Mouse (Mus musculus) hindbrain, embryonic 12.5 days (tissue): Measurements from ENCODE around the gene Dusp7. TPM values are rescaled to one million over a fixed set of nuclear protein-coding genes. Genes with fewer than 3 reads are reported as not detected.

Source experiments
- ATAC-seq: fragments of 200-750 bp; cut with Nextera tagmentation; 2 replicates; pipeline ENCODE4 v1.8.0; 2017; ENCODE audit warnings: moderate TSS enrichment; ENCODE audit not compliant: low FRiP score
- H3K27ac ChIP-seq: fragments of 300-500 bp; sonication (generic); 2 replicates; pipeline ENCODE4 v1.5.1; 2016; ENCODE audit warnings: mild to moderate bottlenecking
- H3K27me3 ChIP-seq: fragments of 300-500 bp; sonication (generic); 2 replicates; pipeline ENCODE4 v1.6.1; 2016; ENCODE audit warnings: mild to moderate bottlenecking
- H3K36me3 ChIP-seq: fragments of 300-500 bp; sonication (generic); 2 replicates; pipeline ENCODE4 v1.6.1; 2016; ENCODE audit warnings: mild to moderate bottlenecking
- H3K4me1 ChIP-seq: fragments of 300-500 bp; sonication (generic); 2 replicates; pipeline ENCODE4 v1.6.1; 2016
- H3K4me2 ChIP-seq: fragments of 300-500 bp; sonication (generic); replicated peaks from 2 replicates; pipeline ENCODE4 v1.6.1; 2016; ENCODE audit warnings: mild to moderate bottlenecking
- H3K4me3 ChIP-seq: fragments of 300-500 bp; sonication (generic); 2 replicates; pipeline ENCODE4 v1.5.1; 2016; ENCODE audit warnings: mild to moderate bottlenecking
- H3K9ac ChIP-seq: fragments of 300-500 bp; sonication (generic); 2 replicates; pipeline ENCODE4 v1.6.1; 2016; ENCODE audit warnings: mild to moderate bottlenecking, moderate library complexity
- H3K9me3 ChIP-seq: fragments of 300-500 bp; sonication (generic); replicated peaks from 2 replicates; pipeline ENCODE4 v1.6.1; 2016; ENCODE audit warnings: mild to moderate bottlenecking
- WGBS: fragments of 180-500 bp; shearing (Covaris S2); methylation state at CpG from one replicate; pipeline ENCODE4 v1.1.7; 2016; 5-methylcytosine and 5-hydroxymethylcytosine counted together
- polyA plus RNA-seq: library from polyadenylated mRNA; unstranded; fragments of >200 nt; fragmentation: Nextera tagmentation; extraction: Ambion mirVana; gene quantifications from 2 replicates; pipeline ENCODE4 v1.2.1, GENCODE M21; 2016

Gene Dusp7
- polyA plus RNA-seq, 1 experiment from 2014 or later: 26.9 TPM

DNA sequence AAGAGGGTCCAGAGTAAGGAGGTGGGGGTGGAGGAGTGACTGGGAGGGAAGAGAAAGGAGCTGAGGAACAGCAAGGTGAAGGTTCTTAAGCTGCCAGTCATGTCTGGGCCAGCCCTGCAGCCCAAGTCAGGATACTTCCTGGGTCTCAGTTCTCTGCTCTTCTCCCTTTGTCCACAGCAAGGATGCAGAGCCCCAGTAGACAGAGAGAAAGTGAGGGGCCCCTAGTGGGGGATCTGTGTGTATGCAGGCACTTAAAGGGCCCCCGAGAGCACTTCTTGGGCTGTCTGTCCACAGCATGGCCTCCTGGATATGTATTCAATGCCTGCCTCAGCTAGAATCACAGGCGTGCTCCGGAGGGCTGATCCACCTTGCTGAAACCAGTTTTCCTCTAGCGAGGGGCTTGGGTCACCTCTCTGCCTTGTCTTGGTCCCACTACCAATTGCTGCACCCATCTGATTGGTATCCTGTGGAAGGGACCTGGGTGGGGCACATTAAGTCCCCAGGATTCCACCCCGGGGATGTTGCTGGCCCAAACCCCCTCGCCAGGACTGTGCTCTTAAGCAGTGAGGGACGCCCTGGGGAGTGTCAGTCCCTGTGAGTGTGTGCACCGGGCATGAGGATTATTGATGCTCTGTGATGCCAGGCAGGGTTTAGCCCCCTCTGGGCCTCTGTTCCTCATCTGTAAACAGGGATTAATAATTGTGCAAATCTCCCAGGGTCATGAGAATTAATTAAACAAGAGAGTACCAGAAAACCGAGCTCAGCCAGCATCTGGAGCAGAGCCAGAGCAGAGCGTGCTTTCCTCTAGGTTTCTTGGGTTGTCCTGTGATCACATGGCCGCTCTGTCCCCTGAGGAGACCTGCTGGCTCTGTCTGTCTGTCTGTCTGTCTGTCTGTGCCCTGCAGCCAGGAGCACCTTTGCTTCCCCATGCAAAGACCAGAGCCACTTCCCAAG is 26.5 kb downstream of the Dusp7 start:
- H3K9ac ChIP-seq: peak overlapping the region; percentile 4; the same call in 1 of the 2 replicates
- H3K27ac ChIP-seq: 0 out of 2 replicates have a peak overlapping the region, but pooled peaks have one; percentile 31
- peaks cover 16% of the 10 kb centered on the region for H3K4me1 ChIP-seq
- WGBS: 50% methylated on average over 11 of the region's 11 CpGs
- no peak; the same call in 1 of the 2 replicates for ATAC-seq
- H3K27me3 ChIP-seq: no peaks in the 10 kb centered on the region
- no peaks in the 10 kb centered on the region for H3K36me3 ChIP-seq
- no peak overlapping the region for H3K4me3 ChIP-seq
- H3K9me3 ChIP-seq: no peaks in the 10 kb centered on the region
- H3K4me2 ChIP-seq: no peak overlapping the region

DNA sequence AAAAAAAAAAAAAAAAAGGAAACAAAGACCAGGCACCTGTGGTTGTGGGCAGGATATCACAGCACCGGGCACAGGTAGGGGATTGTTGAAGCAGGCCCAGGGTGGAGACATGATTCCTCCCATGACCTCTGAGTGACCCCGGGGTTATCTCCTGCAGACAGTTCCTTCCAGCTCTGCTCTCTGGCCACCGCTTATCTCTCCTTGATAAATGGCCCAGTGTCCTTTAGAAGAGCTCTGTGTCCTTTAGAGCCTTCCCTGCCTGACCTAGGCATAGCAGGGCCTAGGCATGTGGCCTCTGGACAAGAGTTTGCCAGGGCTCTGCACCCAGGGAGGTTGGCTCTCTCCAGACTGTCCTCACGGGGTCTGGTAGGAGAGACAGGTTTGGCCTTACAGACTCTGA is 29.3 kb downstream of the Dusp7 start:
- no peak overlapping the region for H3K4me2 ChIP-seq
- H3K9me3 ChIP-seq: no peaks in the 10 kb centered on the region
- ATAC-seq: no peak
- H3K36me3 ChIP-seq: no peaks in the 10 kb centered on the region
- H3K9ac ChIP-seq: no peak overlapping the region
- peaks cover 14% of the 10 kb centered on the region for H3K4me1 ChIP-seq
- 82% methylated on average over 4 of the region's 4 CpGs for whole genome bisulfite sequencing
- H3K4me3 ChIP-seq: no peak overlapping the region
- no peaks in the 10 kb centered on the region for H3K27me3 ChIP-seq
- no peak overlapping the region for H3K27ac ChIP-seq

DNA sequence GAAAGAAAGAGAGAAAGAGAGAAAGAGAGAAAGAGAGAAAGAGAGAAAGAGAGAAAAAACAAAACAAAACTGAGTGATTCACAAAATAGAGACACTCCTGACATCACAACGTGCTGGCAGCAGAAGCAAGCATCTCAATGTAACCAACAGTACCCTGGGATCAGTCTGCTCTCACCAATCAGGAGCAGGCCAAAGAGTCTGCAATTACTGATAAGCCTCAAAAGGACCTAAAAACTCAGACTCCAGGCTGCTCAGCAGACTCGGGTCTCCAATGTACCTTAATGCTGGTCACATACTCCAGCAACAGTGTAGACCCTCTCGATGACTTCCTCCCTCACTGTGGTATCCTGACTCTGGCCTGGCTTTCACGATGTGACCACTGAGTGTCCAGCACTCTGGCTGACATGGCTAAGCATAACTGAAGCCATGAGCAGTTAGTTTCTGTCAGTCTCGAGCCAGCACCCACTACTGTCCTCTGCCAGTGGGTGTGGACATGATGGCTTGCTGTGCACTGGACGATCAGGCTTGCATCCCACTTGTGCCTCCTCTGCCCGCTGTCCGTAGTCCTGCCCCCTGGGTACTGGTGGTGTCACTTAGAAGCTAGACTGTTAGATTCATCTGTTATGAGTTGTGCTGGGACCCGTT is 30.4 kb downstream of the Dusp7 start:
- 81% methylated on average over 9 of the region's 9 CpGs for WGBS
- Histone ChIP-seq H3K27ac (no peak overlapping the region), H3K4me3 (no peak overlapping the region), H3K36me3 (no peaks in the 10 kb centered on the region), H3K9ac (no peak overlapping the region), H3K27me3 (no peaks in the 10 kb centered on the region), H3K9me3 (no peaks in the 10 kb centered on the region), H3K4me1 (peaks cover 14% of the 10 kb centered on the region), H3K4me2 (no peak overlapping the region)
- no peak for ATAC-seq

DNA sequence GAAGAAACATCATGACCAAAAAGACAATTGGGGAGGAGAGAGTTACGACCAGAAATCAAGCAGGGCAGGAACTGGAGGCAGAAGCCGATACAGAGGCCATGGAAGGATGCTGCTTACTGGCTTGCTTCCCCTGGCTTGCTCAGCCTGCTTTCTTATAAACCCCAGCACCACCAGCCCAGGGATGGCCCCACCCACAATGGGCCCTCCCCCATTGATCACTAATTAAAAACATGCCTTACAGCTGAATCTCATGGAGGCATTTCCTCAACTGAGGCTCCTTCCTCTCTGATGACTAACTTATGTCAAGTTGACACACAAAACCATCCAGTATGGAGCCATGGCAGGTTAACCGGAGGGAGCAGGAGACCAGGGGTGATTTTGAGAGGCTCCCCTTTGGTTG is 31.4 kb downstream of the Dusp7 start:
- WGBS: 78% methylated on average over 3 of the region's 3 CpGs
- no peak overlapping the region for H3K4me2 ChIP-seq
- no peak for ATAC-seq

DNA sequence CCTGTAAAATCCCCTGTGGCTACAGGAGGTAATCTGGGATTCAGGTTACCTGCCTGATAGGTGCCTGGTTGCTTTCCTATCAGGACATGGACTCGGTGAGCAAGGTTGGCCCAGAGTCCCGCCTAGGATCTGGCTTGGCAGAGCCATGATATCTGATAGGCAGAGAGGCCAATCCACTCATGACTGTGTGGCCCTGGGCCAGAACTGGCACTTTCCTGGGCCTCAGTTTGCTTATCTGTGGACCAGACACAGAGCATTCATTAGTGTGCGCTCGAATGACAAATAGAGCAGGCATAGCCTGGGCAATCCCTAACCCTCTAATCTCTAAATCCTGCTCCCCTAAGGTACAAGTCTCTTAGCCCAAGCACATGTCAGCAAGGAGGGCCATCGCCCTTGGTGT is 33.7 kb downstream of the Dusp7 start:
- Histone ChIP-seq H3K4me2 (no peak overlapping the region), H3K4me3 (no peak overlapping the region), H3K4me1 (peaks cover 5% of the 10 kb centered on the region; the same call in 1 of the 2 replicates), H3K27me3 (no peaks in the 10 kb centered on the region), H3K27ac (no peak overlapping the region), H3K9me3 (no peaks in the 10 kb centered on the region), H3K36me3 (no peaks in the 10 kb centered on the region), H3K9ac (no peak overlapping the region)
- no peak for ATAC-seq
- 83% methylated on average over 5 of the region's 5 CpGs for WGBS

More for the DNA sequence above, 31.4 kb downstream of the Dusp7 start:
- H3K27me3 ChIP-seq: no peaks in the 10 kb centered on the region
- no peak overlapping the region for H3K9ac ChIP-seq
- no peak overlapping the region for H3K27ac ChIP-seq
- H3K9me3 ChIP-seq: no peaks in the 10 kb centered on the region
- peaks cover 8% of the 10 kb centered on the region for H3K4me1 ChIP-seq
- H3K36me3 ChIP-seq: no peaks in the 10 kb centered on the region
- no peak overlapping the region for H3K4me3 ChIP-seq

DNA sequence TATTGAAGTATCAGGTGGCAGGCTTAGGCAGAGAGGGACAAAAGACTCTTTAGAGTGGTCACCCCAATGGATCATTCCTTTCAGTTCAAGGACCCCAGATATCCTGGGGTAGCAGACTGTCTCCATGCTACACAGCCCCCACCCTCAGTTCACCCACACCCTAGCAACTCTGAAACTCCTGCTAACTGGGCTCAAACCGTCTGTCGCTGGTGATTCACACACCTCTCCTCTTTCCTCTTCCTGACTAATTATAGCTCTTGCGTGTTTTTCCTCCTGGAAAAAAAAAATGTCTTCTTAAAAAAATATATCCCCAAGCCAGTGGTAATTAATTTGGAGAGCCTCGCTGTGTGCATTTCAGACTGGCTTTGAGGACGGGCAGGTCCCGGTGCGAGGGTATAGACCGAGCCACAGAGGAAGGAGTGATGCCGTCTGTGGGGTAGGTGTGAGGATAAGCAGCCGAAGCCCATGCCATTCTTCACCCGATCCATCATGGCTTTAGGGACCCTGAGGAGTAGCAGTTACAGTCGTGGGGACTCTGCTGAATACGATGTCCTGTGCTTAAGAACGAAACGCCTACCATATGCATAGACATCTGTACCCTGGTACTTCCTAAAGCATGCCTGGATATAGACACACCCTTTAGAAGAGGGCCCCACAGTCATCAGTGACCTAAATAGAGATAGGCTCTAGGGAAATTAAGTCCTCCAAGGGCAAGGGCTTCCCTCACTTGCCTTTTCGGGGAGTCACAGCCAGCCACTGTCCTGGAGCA is 34.4 kb downstream of the Dusp7 start:
- 84% methylated on average over 16 of the region's 16 CpGs for WGBS

DNA sequence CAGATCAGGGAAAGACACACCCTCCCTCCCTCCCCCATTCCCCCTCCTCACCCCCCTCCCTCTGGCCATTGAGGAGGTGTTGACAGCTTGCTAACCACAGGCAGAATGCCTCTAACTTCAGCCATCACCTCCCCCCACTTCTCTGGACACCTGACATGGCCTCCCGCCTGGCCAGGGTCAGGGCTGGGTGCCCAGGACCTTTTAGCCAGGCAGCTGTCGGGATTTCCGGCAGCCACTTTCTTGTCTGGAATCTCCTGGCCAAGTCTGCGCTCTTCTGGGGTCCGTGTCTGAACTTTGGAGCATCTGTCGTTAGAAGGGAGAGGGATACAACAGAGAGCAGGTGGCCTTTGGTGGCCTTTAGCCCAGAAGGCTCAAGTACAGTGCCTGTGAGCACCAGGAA is 36.8 kb downstream of the Dusp7 start:
- Histone ChIP-seq H3K27ac (no peak overlapping the region), H3K4me3 (no peak overlapping the region), H3K9ac (no peak overlapping the region), H3K4me1 (peaks cover 7% of the 10 kb centered on the region; the same call in 1 of the 2 replicates), H3K4me2 (no peak overlapping the region), H3K9me3 (no peaks in the 10 kb centered on the region), H3K36me3 (no peaks in the 10 kb centered on the region), H3K27me3 (no peaks in the 10 kb centered on the region)
- no peak for ATAC-seq
- 36% methylated on average over 6 of the region's 6 CpGs for whole genome bisulfite sequencing

More for the DNA sequence above, 34.4 kb downstream of the Dusp7 start:
- ATAC-seq: no peak
- H3K4me3 ChIP-seq: no peak overlapping the region
- H3K4me2 ChIP-seq: no peak overlapping the region
- H3K9me3 ChIP-seq: no peaks in the 10 kb centered on the region
- no peaks in the 10 kb centered on the region for H3K27me3 ChIP-seq
- no peak overlapping the region for H3K27ac ChIP-seq
- no peak overlapping the region for H3K9ac ChIP-seq
- H3K36me3 ChIP-seq: no peaks in the 10 kb centered on the region
- H3K4me1 ChIP-seq: peaks cover 5% of the 10 kb centered on the region; the same call in 1 of the 2 replicates

DNA sequence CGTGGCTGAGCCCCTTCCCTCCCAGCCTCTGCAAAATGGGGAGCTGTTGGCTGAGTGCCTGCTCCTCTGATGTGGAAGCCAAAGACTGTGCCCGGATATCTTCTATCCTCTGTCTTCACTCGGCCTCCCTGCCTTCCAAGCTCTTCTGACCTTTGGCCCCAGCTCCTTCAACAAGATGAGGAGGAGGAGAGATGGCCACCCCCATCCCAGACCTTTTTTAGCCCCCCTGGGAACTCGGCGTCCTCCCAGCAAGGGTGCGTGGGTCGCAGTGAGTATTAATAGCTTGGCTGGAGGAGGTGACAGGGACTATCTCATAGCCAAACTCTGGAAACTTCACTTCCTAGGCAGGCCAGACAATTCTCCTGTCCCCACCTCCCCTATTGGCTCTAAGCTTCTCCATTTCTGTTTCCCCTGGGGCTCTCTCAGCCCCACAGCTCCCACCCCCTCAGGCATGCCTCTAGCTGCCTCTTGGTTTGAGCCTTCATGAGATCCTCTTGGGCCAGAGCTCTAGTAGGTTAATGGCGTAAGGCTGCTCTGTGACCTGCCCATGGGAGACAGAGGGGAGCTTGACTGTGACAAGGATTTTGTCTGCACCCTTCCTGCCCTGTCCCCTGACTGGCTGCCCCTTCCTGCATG is 38.1 kb downstream of the Dusp7 start:
- Histone ChIP-seq H3K36me3 (no peaks in the 10 kb centered on the region), H3K9me3 (no peaks in the 10 kb centered on the region), H3K9ac (no peak overlapping the region), H3K4me1 (peaks cover 9% of the 10 kb centered on the region; the same call in 1 of the 2 replicates), H3K27me3 (no peaks in the 10 kb centered on the region), H3K27ac (no peak overlapping the region), H3K4me3 (no peak overlapping the region), H3K4me2 (no peak overlapping the region)
- ATAC-seq: no peak
- 51% methylated on average over 8 of the region's 8 CpGs for WGBS

DNA sequence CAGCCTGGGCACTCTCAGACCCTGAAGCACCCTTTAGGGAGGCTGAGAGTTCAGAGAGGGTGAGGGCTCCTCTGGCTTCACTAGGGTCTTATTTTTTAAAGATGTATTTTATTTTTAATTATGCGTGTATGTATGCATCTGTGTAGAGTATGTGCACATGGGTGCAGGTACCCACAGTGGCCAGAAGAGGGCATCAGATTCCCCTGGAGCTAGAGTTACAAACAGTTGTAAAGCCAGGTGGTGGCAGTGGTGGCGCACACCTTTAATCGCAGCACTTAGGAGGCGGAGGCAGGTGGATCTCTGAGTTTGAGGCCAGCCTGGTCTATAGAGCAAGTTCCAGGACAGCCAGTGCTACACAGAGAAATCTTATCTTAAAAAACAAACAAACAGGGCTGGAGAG is 40.7 kb downstream of the Dusp7 start:
- no peak for ATAC-seq
- WGBS: 98% methylated on average over 4 of the region's 4 CpGs

DNA sequence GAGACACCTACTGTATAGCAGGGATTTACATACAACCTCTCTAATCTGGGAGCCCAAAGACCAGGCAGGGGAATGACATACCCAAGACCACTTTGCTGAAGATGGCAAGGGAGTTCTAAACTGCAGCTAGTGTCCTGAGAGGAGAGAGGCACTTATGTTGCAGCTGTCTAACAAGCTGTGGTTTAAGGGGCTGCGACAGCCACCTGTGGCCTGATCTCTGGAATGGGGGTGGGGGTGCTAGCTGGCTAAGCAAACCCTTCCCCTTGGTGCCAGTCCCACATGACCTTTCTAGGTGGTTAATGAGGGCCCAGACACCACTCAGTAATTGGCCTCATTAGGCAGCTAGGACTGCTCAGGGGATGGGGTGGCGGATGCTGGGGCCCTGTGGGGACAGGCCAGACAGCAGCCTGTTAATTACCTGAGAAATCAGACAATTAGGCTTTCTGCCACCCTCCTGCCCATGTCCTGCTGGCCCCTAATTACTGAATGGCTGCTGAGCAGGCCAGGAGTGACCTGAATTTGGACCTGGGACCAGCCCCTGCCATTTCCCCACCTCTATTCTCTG is 41.7 kb downstream of the Dusp7 start:
- Histone ChIP-seq H3K4me2 (no peak overlapping the region), H3K4me3 (no peak overlapping the region), H3K36me3 (no peaks in the 10 kb centered on the region), H3K9ac (no peak overlapping the region), H3K27me3 (no peaks in the 10 kb centered on the region), H3K9me3 (no peaks in the 10 kb centered on the region), H3K4me1 (peaks cover 6% of the 10 kb centered on the region; the same call in 1 of the 2 replicates), H3K27ac (no peak overlapping the region)
- no peak for ATAC-seq
- WGBS: 68% methylated on average over 2 of the region's 2 CpGs

More for the DNA sequence above, 40.7 kb downstream of the Dusp7 start:
- H3K9ac ChIP-seq: no peak overlapping the region
- H3K4me1 ChIP-seq: peaks cover 9% of the 10 kb centered on the region; the same call in 1 of the 2 replicates
- H3K27me3 ChIP-seq: no peaks in the 10 kb centered on the region
- H3K9me3 ChIP-seq: no peaks in the 10 kb centered on the region
- H3K4me3 ChIP-seq: no peak overlapping the region
- no peak overlapping the region for H3K27ac ChIP-seq
- no peak overlapping the region for H3K4me2 ChIP-seq
- H3K36me3 ChIP-seq: no peaks in the 10 kb centered on the region

DNA sequence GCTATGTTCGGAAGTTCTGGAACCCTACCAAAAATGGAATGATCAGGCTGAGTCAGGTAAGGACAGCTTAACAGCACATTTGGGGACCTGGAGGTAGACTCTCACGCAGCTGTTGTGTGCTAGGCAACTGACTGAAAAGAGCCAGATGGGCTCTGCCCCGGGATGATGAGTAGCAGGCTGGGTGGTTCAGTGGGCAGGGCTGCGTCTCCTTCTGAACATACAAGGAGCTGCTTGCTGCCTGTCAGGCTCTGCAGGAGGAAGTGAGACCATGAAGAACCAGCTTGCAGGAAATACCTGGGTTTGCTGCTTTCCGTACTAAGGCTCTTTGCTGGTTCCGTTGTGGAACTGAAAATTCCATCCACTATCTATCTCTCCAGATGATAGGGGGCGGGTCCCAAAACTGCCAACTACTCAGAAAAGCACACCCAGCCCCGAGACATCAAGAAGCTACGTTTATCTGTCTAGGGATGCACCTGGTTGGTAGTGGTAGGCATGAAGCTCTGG is 42.7 kb downstream of the Dusp7 start:
- 80% methylated on average over 9 of the region's 9 CpGs for WGBS
- no peak overlapping the region for H3K4me3 ChIP-seq
- no peak overlapping the region for H3K4me2 ChIP-seq
- 0 out of 2 replicates have a peak, but pooled peaks cover 4% of the 10 kb centered on the region for H3K4me1 ChIP-seq
- H3K27me3 ChIP-seq: no peaks in the 10 kb centered on the region
- no peaks in the 10 kb centered on the region for H3K9me3 ChIP-seq
- H3K9ac ChIP-seq: no peak overlapping the region
- no peak for ATAC-seq
- no peaks in the 10 kb centered on the region for H3K36me3 ChIP-seq
- no peak overlapping the region for H3K27ac ChIP-seq
